Mouse (Mus musculus) thymus, adult 18-20 months (tissue): ENCODE data around the gene Rhebl1.

Experiments
- DNase-seq, 2 experiments: peaks; one replicate each; pipeline ENCODE4 v3.0.0; 2022; ENCODE audit warnings: mixed read lengths in 2 of 2

Rhebl1 gene

GRCm38 (mm10) chr15:98871070-98871915 lies 23.0 kb downstream of the Rhebl1 start, which contains the start of gene Kmt2d:
Gene Kmt2d (minus strand): TSS chr15:98871204.
- peak in 1 of 2 experiments; percentile 44 for DNase-seq

GRCm38 (mm10) chr15:98870179-98871069 lies 23.9 kb downstream of the Rhebl1 start:
- DNase-seq, result peak in 1 of 2 experiments; percentile 45

- no peak for DNase-seq
Observed at GRCm38 (mm10) chr15:98869342-98870178, 24.8 kb downstream of the Rhebl1 start.

- DNase-seq, result no peak
Observed at GRCm38 (mm10) chr15:98868346-98869063, 25.8 kb downstream of the Rhebl1 start.

- peak; percentile 48 to 66 for DNase-seq
Observed at GRCm38 (mm10) chr15:98867321-98867720, 27.0 kb downstream of the Rhebl1 start.

GRCm38 (mm10) chr15:98866501-98866900 lies 27.8 kb downstream of the Rhebl1 start:
- no peak for DNase-seq

GRCm38 (mm10) chr15:98865771-98866170 lies 28.6 kb downstream of the Rhebl1 start:
- DNase-seq, result no peak

- DNase-seq, result no peak
Observed at GRCm38 (mm10) chr15:98864951-98865350, 29.4 kb downstream of the Rhebl1 start.

- DNase-seq, result no peak
Observed at GRCm38 (mm10) chr15:98863451-98863958, 30.8 kb downstream of the Rhebl1 start.

GRCm38 (mm10) chr15:98861701-98862410 lies 32.5 kb downstream of the Rhebl1 start:
- DNase-seq, result no peak

- no peak for DNase-seq
Observed at GRCm38 (mm10) chr15:98860921-98861320, 33.4 kb downstream of the Rhebl1 start.

- no peak for DNase-seq
Observed at GRCm38 (mm10) chr15:98859319-98860043, 34.9 kb downstream of the Rhebl1 start.

GRCm38 (mm10) chr15:98854214-98854613 lies 40.1 kb downstream of the Rhebl1 start:
- no peak for DNase-seq

- no peak for DNase-seq
Observed at GRCm38 (mm10) chr15:98853161-98853937, 41.0 kb downstream of the Rhebl1 start.

- no peak for DNase-seq
Observed at GRCm38 (mm10) chr15:98852733-98853132, 41.6 kb downstream of the Rhebl1 start.

- DNase-seq, result no peak
Observed at GRCm38 (mm10) chr15:98852071-98852470, 42.3 kb downstream of the Rhebl1 start.

GRCm38 (mm10) chr15:98851229-98851818 lies 43.0 kb downstream of the Rhebl1 start:
- no peak for DNase-seq

GRCm38 (mm10) chr15:98850668-98851067 lies 43.7 kb downstream of the Rhebl1 start:
- DNase-seq, result no peak
